Mouse (Mus musculus) forebrain, embryonic 12.5 days (tissue): ENCODE measurements around the gene Spsb3. TPM values are rescaled to one million over a fixed set of nuclear protein-coding genes. Genes with fewer than 3 reads are reported as not detected.
A peak's percentile ranks its signal among the peaks of the same experiment; 100 is the strongest.

Experiments used
- ATAC-seq: fragments of 200-750 bp; cut with Nextera tagmentation; 2 replicates; pipeline ENCODE4 v1.8.0; 2017; ENCODE audit warnings: moderate TSS enrichment; ENCODE audit not compliant: low FRiP score
- H3K27ac ChIP-seq: fragments of 300-500 bp; sonication (generic); 2 replicates; pipeline ENCODE4 v1.5.1; 2016; ENCODE audit warnings: mild to moderate bottlenecking
- H3K27me3 ChIP-seq: fragments of 300-500 bp; sonication (generic); 2 replicates; pipeline ENCODE4 v1.6.1; 2016; ENCODE audit warnings: mild to moderate bottlenecking
- H3K36me3 ChIP-seq: fragments of 300-500 bp; sonication (generic); replicated peaks from 2 replicates; pipeline ENCODE4 v1.6.1; 2016; ENCODE audit warnings: mild to moderate bottlenecking
- H3K4me1 ChIP-seq: fragments of 300-500 bp; sonication (generic); 2 replicates; pipeline ENCODE4 v1.6.1; 2016
- H3K4me2 ChIP-seq: fragments of 300-500 bp; sonication (generic); 2 replicates; pipeline ENCODE4 v1.6.1; 2016; ENCODE audit warnings: mild to moderate bottlenecking, moderate library complexity
- H3K4me3 ChIP-seq: fragments of 300-500 bp; sonication (generic); replicated peaks from 2 replicates; pipeline ENCODE4 v1.5.1; 2016; ENCODE audit warnings: mild to moderate bottlenecking
- H3K9ac ChIP-seq: fragments of 300-500 bp; sonication (generic); 2 replicates; pipeline ENCODE4 v1.6.1; 2016; ENCODE audit warnings: mild to moderate bottlenecking
- H3K9me3 ChIP-seq: fragments of 300-500 bp; sonication (generic); 2 replicates; pipeline ENCODE4 v1.6.1; 2016
- WGBS: fragments of 180-500 bp; shearing (Covaris S2); methylation state at CpG from one replicate; pipeline ENCODE4 v1.1.7; 2016; 5-methylcytosine and 5-hydroxymethylcytosine counted together
- polyA plus RNA-seq: library from polyadenylated mRNA; unstranded; fragments of >200 nt; fragmentation: Nextera tagmentation; extraction: Ambion mirVana; gene quantifications from 2 replicates; pipeline ENCODE4 v1.2.1, GENCODE M21; 2016

Spsb3 gene
- polyA plus RNA-seq, 1 experiment from 2014 or later: 50.7 TPM

DNA sequence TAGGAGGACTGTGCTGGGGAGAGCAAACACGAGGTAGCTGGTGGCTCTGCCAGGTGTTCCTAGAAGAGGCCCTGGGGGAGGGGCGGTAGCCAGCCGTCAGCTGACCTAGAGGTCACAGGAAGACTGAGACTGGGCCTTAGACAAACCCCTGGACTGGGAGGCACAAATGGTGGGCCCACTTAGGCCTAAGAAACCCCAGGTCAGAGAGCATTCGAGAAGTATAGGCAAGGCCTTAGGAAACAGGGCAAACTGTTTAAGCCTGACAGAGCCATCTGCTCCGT, 8.4 kb upstream of the Spsb3 start:
- Histone ChIP-seq H3K27ac (no peak overlapping the region), H3K4me3 (no peak overlapping the region), H3K36me3 (peaks cover 7% of the 10 kb centered on the region), H3K27me3 (no peaks in the 10 kb centered on the region; the same call in 1 of the 2 replicates), H3K4me2 (no peak overlapping the region), H3K9ac (no peak overlapping the region), H3K9me3 (no peaks in the 10 kb centered on the region), H3K4me1 (no peaks in the 10 kb centered on the region)
- 34% methylated on average over 5 of the region's 5 CpGs for WGBS
- ATAC-seq: no peak

- no peak overlapping the region for H3K9ac ChIP-seq
- no peak overlapping the region for H3K4me3 ChIP-seq
- WGBS: 77% methylated on average over 8 of the region's 8 CpGs
- no peaks in the 10 kb centered on the region; the same call in 1 of the 2 replicates for H3K27me3 ChIP-seq
- no peak for ATAC-seq
- H3K4me2 ChIP-seq: no peak overlapping the region
- H3K27ac ChIP-seq: no peak overlapping the region
- peaks cover 12% of the 10 kb centered on the region for H3K36me3 ChIP-seq
- H3K9me3 ChIP-seq: no peaks in the 10 kb centered on the region
- H3K4me1 ChIP-seq: no peaks in the 10 kb centered on the region
Measured at GRCm38 (mm10) chr17:24878531-24878930, 7.9 kb upstream of the Spsb3 start.

DNA sequence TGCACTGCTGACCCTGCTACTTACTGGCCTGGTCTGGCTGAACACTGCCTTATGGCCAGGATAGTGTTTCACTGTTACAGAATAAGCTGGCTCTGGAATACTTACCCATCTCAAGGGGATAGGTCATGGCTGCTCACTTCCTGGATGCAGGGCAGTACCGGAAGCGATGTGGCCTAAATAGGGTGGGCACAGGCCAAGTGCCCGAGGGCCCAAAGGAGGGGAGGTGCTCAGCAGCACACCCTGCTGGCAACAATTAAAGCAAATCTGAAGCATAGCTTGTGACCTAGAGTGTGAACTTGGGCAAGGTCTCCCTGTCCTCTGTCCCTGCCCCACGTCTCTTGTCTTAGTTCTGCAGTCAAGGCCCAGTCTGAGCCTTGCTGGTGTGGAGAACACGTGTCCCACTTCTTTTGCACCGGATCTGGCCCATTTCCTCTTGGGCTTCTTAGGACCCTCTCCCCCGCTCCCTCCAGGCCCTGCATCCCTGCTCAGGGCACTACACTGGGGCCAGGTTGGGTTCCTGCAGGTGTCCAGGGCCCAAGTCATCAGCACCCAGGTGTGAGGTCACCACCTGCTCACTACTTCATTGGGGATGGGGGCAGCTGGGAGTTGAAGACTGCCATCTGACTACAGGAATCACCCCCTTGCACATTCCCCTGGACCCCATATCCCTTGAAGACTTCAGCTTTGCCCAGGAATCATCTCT, 4.6 kb upstream of the Spsb3 start:
- ATAC-seq: no peak
- H3K9me3 ChIP-seq: no peaks in the 10 kb centered on the region
- H3K4me2 ChIP-seq: no peak overlapping the region
- peaks cover 11% of the 10 kb centered on the region for H3K4me1 ChIP-seq
- H3K4me3 ChIP-seq: no peak overlapping the region
- H3K27me3 ChIP-seq: no peaks in the 10 kb centered on the region
- H3K9ac ChIP-seq: no peak overlapping the region
- H3K36me3 ChIP-seq: peaks cover 26% of the 10 kb centered on the region
- 52% methylated on average over 7 of the region's 7 CpGs for whole genome bisulfite sequencing
- no peak overlapping the region for H3K27ac ChIP-seq

DNA sequence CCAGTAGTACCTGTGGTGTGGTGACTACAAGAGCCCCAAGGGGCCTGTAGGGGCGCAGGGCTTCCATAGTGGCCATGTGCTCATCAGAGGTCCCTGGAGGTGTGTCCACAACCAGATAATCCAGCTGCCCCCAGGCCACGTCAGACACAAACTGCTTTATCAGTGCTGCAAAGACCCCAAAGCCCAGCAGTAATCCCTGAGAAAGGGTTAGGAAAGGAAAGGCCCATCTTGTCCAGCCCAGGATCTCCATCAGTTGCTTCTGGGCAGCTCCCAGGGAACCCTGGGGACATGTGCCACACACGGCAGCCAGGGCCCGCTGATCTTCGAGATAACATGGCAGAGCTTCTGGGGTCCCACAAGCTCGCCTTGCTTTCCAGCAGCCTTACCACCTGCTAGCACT, 2.1 kb upstream of the Spsb3 start:
- Histone ChIP-seq H3K36me3 (peaks cover 29% of the 10 kb centered on the region), H3K4me1 (peaks cover 25% of the 10 kb centered on the region), H3K9ac (no peak overlapping the region), H3K27ac (no peak overlapping the region), H3K4me3 (no peak overlapping the region), H3K27me3 (no peaks in the 10 kb centered on the region), H3K9me3 (no peaks in the 10 kb centered on the region), H3K4me2 (no peak overlapping the region)
- no peak for ATAC-seq
- 95% methylated on average over 6 of the region's 6 CpGs for WGBS

- Histone ChIP-seq H3K4me2 (peak overlapping the region; percentile 96), H3K9me3 (no peaks in the 10 kb centered on the region), H3K27ac (no peak overlapping the region), H3K4me1 (peaks cover 25% of the 10 kb centered on the region), H3K36me3 (peaks cover 41% of the 10 kb centered on the region), H3K9ac (peak overlapping the region; percentile 63), H3K4me3 (peak overlapping the region; percentile 89), H3K27me3 (no peaks in the 10 kb centered on the region)
- WGBS: 27% methylated on average over 22 of the region's 22 CpGs
- ATAC-seq: no peak; the same call in 1 of the 2 replicates
Measured at GRCm38 (mm10) chr17:24885356-24886133, 898 bp upstream of the Spsb3 start.

DNA sequence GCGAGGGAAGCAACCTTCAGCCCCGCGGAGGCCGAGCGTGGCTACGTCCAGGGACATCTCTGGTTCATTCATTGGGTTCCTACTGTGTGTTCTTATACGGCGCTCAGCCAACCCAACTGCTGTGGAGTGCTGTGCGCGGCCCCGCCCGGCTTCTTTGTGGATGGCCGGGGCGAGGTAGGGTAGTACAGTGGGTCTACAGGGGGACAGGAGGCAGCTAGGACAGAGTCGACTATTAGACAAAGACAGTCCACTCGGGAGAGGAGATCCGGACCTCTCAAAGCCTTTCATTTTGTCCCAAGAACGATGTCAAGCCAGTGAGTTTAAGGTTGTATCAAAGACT, 459 bp downstream of the Spsb3 start:
- Histone ChIP-seq H3K9ac (peak overlapping the region; percentile 82), H3K9me3 (no peaks in the 10 kb centered on the region), H3K27ac (0 out of 2 replicates have a peak overlapping the region, but pooled peaks have one; percentile 63), H3K27me3 (no peaks in the 10 kb centered on the region), H3K4me1 (peaks cover 25% of the 10 kb centered on the region), H3K4me3 (peak overlapping the region; percentile 89), H3K4me2 (peak overlapping the region; percentile 95), H3K36me3 (peaks cover 53% of the 10 kb centered on the region)
- under 1% methylated on average over 18 of the region's 18 CpGs for WGBS
- peak; percentile 45 for ATAC-seq

- no peak for ATAC-seq
- Histone ChIP-seq H3K36me3 (peaks cover 57% of the 10 kb centered on the region), H3K4me1 (peaks cover 25% of the 10 kb centered on the region), H3K4me3 (peak overlapping the region; percentile 89), H3K27me3 (no peaks in the 10 kb centered on the region), H3K9me3 (no peaks in the 10 kb centered on the region), H3K27ac (0 out of 2 replicates have a peak overlapping the region, but pooled peaks have one; percentile 63), H3K4me2 (peak overlapping the region; percentile 95), H3K9ac (peak overlapping the region; percentile 82)
- WGBS: 65% methylated on average over 18 of the region's 18 CpGs
Measured at GRCm38 (mm10) chr17:24887291-24888080, 1.0 kb downstream of the Spsb3 start.

- no peak for ATAC-seq
- Histone ChIP-seq H3K9me3 (no peaks in the 10 kb centered on the region), H3K4me3 (no peak overlapping the region), H3K27ac (no peak overlapping the region), H3K4me2 (no peak overlapping the region), H3K36me3 (peaks cover 55% of the 10 kb centered on the region), H3K4me1 (peaks cover 34% of the 10 kb centered on the region), H3K27me3 (no peaks in the 10 kb centered on the region), H3K9ac (no peak overlapping the region)
- 92% methylated on average over 3 of the region's 3 CpGs for WGBS
Measured at GRCm38 (mm10) chr17:24888862-24889261, 2.4 kb downstream of the Spsb3 start.

GRCm38 (mm10) chr17:24890151-24891092, 4.0 kb downstream of the Spsb3 start:
- no peak for ATAC-seq
- Histone ChIP-seq H3K4me2 (no peak overlapping the region), H3K27me3 (no peaks in the 10 kb centered on the region), H3K9ac (no peak overlapping the region), H3K9me3 (no peaks in the 10 kb centered on the region), H3K4me1 (peaks cover 35% of the 10 kb centered on the region), H3K36me3 (peaks cover 44% of the 10 kb centered on the region), H3K27ac (no peak overlapping the region), H3K4me3 (no peak overlapping the region)
- 88% methylated on average over 19 of the region's 19 CpGs for WGBS

DNA sequence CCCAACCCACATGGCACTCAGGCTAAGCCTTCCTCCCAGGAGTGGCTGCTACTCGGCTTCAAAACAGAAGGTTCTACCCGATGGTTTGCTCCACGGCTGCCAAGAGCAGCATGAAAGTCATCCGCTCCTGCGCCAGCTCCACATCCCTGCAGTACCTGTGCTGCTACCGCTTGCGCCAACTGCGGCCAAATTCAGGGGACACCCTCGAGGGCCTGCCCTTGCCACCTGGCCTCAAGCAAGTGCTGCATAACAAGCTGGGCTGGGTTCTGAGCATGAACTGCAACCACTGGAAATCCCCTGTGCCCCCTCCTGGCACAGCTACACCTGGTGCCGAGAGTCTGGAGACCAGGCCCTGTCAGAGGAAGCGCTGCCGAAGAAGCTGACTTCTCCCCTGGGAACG, 4.9 kb downstream of the Spsb3 start:
- Histone ChIP-seq H3K4me3 (no peak overlapping the region), H3K36me3 (peaks cover 44% of the 10 kb centered on the region), H3K4me2 (no peak overlapping the region), H3K27ac (no peak overlapping the region), H3K4me1 (peaks cover 39% of the 10 kb centered on the region), H3K9me3 (no peaks in the 10 kb centered on the region), H3K9ac (no peak overlapping the region), H3K27me3 (no peaks in the 10 kb centered on the region)
- 90% methylated on average over 13 of the region's 13 CpGs for WGBS
- ATAC-seq: no peak

GRCm38 (mm10) chr17:24892785-24893184, 6.3 kb downstream of the Spsb3 start:
- no peak overlapping the region for H3K9ac ChIP-seq
- H3K9me3 ChIP-seq: no peaks in the 10 kb centered on the region
- no peak for ATAC-seq
- peaks cover 52% of the 10 kb centered on the region for H3K36me3 ChIP-seq
- H3K27me3 ChIP-seq: no peaks in the 10 kb centered on the region
- no peak overlapping the region for H3K4me2 ChIP-seq
- peaks cover 42% of the 10 kb centered on the region for H3K4me1 ChIP-seq
- H3K27ac ChIP-seq: no peak overlapping the region
- H3K4me3 ChIP-seq: no peak overlapping the region
- 90% methylated on average over 12 of the region's 12 CpGs for WGBS
